Mouse (Mus musculus) olfactory bulb, adult 2 months (tissue): ENCODE measurements around the gene Pla2g4a. TPM values are rescaled to one million over a fixed set of nuclear protein-coding genes. Genes with fewer than 3 reads are reported as not detected.

ENCODE experiments used
- H3K27ac ChIP-seq: fragments of 200-500 bp; 2 replicates; pipeline ENCODE4 v1.5.1; 2012; ENCODE audit warnings: low read depth, low read length; ENCODE audit not compliant: insufficient read depth
- H3K4me1 ChIP-seq: fragments of 200-500 bp; 2 replicates; pipeline ENCODE4 v1.6.1; 2012; ENCODE audit warnings: low read length; ENCODE audit not compliant: control insufficient read depth, insufficient read depth
- H3K4me3 ChIP-seq: fragments of 200-500 bp; 2 replicates; pipeline ENCODE4 v1.5.1; 2012; ENCODE audit warnings: mild to moderate bottlenecking, low read depth, low read length, moderate library complexity; ENCODE audit not compliant: insufficient read depth
- CTCF ChIP-seq: fragments of 200-500 bp; IDR thresholded peaks from 2 replicates; pipeline ENCODE4 v1.5.1; 2012; ENCODE audit warnings: low read depth, mild to moderate bottlenecking, low read length, moderate library complexity; ENCODE audit not compliant: insufficient read depth
- POLR2A ChIP-seq: fragments of 200-500 bp; IDR thresholded peaks from 2 replicates; pipeline ENCODE4 v1.6.1; 2012; ENCODE audit warnings: mild to moderate bottlenecking, low read depth, low read length, moderate library complexity; ENCODE audit not compliant: insufficient read depth
- WGBS: fragments of 180-500 bp; shearing (Covaris S2); methylation state at CpG from one replicate; pipeline ENCODE4 v1.1.7; 2018; 5-methylcytosine and 5-hydroxymethylcytosine counted together
- polyA plus RNA-seq: library from polyadenylated mRNA; stranded (reverse); fragments of >200 nt; gene quantifications from 2 replicates; pipeline ENCODE4 v1.2.4, GENCODE M21; 2012; ENCODE audit warnings: low replicate concordance; ENCODE audit not compliant: missing spikeins, insufficient read depth, insufficient read length

Pla2g4a gene
- polyA plus RNA-seq, 1 experiment: not detected

DNA sequence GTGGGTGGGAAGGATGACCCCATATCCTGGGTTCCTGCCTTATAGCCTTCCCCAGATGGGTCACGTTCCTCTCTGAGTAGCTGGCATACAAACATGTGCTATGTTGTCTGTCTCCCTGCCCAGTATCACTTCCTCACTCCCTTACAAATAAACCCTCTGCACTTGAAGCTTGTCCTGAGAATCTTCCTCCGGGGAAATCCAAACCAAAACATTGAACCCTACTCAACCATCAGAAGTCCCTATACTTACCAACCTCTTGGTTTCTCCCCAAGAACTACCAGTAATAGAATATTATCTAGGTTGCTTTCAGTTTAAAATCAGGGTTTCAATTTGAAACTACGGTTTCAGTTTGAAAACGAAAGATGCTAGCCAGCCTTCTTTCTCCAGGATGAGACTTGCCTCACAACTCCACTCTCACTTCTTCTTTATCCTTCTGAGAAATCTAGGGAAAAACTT lies 120.1 kb downstream of the Pla2g4a start:
- TF ChIP-seq CTCF: no peak
- TF ChIP-seq POLR2A: no peak
- Histone ChIP-seq H3K27ac (no peak overlapping the region), H3K4me1 (no peaks in the 10 kb centered on the region), H3K4me3 (no peak overlapping the region)
- WGBS: 93% methylated on average over 4 of the region's 4 CpGs

GRCm38 (mm10) chr1:149840312-149840930 lies 120.7 kb downstream of the Pla2g4a start:
- no peak overlapping the region for H3K27ac ChIP-seq
- H3K4me3 ChIP-seq: no peak overlapping the region
- WGBS: 93% methylated on average over 3 of the region's 3 CpGs
- no peaks in the 10 kb centered on the region for H3K4me1 ChIP-seq
- no peak for TF ChIP-seq POLR2A
- no peak for TF ChIP-seq CTCF

DNA sequence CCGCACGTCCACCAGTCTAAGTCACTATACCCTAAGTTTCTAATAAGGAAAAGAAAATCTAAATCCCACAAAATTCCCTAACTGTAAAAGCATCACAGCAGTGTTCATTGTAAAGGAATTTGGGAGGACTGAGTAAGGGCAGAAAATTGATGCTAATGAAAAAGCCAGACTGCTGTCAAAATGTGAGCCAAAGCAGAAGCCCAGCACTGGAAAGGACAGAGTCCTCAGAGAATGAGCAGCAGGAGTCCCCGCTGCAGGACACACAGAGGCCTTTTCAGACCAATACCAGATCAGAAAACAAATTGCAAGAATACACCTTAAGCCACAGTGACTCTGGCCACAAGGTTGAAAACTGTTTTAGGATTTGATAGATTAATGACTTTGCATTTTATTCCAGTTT lies 124.6 kb downstream of the Pla2g4a start:
- 81% methylated on average over 3 of the region's 3 CpGs for WGBS
- Histone ChIP-seq H3K27ac (no peak overlapping the region), H3K4me3 (no peak overlapping the region), H3K4me1 (no peaks in the 10 kb centered on the region)
- no peak for TF ChIP-seq POLR2A
- no peak for TF ChIP-seq CTCF

DNA sequence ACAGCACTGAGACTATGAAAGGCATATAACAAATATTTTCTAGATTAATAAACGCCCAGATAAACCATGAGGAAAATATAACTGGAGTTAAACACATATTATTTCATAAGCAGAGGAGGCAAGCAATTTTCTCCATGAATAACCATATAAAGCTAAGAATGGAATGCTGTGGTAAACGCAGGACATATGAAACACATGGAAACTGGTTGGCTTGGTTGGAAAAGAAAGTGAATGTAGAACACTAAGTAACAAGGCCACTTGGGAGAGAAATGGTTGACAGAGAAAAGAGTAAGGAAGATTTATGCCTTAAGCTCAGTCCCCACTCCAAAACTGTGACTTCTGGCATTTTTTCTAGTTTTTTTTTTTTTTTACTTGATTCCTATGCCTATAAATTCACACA lies 127.2 kb downstream of the Pla2g4a start:
- TF ChIP-seq POLR2A (no peak), CTCF (no peak)
- Histone ChIP-seq H3K4me1 (no peaks in the 10 kb centered on the region), H3K4me3 (no peak overlapping the region), H3K27ac (no peak overlapping the region)
- 93% methylated on average over 2 of the region's 2 CpGs for WGBS

DNA sequence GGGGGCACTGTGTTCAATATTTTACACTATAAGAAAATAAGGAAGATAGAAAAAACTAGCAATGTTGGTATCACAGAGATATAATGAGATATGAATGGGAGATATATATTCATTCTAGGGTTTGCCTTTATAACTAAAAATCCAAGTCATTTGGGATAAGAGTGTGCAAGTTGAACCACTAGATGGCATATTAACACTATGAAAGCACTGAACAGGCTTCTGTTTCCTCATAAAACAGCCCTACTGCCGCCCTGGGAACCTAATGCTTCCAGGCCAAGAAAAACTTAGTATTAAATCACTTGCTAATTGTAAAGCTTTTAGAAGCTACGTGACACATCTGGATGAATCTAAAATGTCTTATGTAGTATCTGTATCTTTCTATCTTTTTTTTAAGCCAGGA lies 128.1 kb downstream of the Pla2g4a start:
- WGBS: 11% methylated on average over 2 of the region's 2 CpGs
- Histone ChIP-seq H3K27ac (no peak overlapping the region), H3K4me1 (no peaks in the 10 kb centered on the region), H3K4me3 (no peak overlapping the region)
- no peak for TF ChIP-seq POLR2A
- TF ChIP-seq CTCF: no peak

DNA sequence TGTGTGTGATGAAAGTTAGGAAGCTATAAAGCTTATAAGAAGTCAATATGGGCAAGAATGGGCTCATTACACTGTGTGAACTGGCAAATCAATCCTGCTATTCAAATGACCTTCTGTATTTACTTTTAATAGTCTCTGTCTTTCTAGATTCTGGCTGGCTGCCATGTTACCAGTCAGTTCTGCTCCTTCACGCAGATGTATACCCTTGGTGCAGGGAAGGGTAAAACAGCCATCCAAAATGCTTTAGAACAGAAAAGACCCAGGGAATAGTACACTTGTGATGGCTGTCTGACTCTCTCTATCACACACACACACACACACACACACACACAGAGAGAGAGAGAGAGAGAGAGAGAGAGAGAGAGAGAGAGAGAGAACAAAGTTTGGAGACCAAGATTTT lies 128.6 kb downstream of the Pla2g4a start:
- Histone ChIP-seq H3K4me1 (no peaks in the 10 kb centered on the region), H3K4me3 (no peak overlapping the region), H3K27ac (no peak overlapping the region)
- WGBS: 58% methylated on average over 1 of the region's 1 CpGs
- no peak for TF ChIP-seq POLR2A
- TF ChIP-seq CTCF: no peak

- Histone ChIP-seq H3K4me3 (no peak overlapping the region), H3K27ac (no peak overlapping the region), H3K4me1 (no peaks in the 10 kb centered on the region)
- no peak for TF ChIP-seq CTCF
- TF ChIP-seq POLR2A: no peak
- WGBS: 94% methylated on average over 1 of the region's 1 CpGs
Measured at GRCm38 (mm10) chr1:149831100-149831499, 130.0 kb downstream of the Pla2g4a start.

DNA sequence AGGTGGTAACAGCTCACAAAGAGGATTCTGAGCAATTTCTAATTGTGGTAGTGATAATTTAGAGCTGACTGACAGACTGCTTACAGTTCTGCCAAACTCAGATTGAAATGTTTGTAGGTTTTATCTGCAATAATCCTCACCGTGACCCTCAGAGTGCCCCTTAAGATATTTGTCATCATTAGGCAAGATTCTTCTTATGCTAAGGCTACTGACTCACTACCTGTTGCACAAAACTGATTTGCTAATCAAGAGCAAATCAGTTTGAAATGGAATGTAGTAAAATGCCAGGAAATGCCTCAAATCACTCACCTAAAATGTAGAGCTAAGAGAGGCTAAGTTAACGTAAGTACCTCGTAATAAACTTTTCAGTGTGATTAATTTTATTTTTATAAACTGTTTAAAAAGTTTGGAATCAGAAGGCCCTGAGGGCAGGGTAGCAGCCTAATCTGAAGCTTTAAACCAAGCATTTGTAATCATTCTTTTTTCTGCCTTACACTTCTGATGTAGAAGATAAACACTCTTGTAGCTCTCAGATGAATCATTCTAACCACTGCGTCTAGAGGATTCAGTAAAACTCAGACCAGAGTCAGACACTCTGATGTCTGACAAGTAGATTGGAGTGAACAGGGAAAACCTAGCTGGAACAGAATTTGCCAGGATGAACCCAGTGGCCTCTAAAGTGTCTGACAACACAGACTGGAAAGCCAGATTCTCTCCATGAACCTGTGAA lies 147.3 kb downstream of the Pla2g4a start:
- TF ChIP-seq POLR2A (no peak), CTCF (no peak)
- 87% methylated on average over 4 of the region's 4 CpGs for WGBS
- no peak overlapping the region for H3K4me3 ChIP-seq
- H3K4me1 ChIP-seq: no peaks in the 10 kb centered on the region
- no peak overlapping the region for H3K27ac ChIP-seq

- no peaks in the 10 kb centered on the region for H3K4me1 ChIP-seq
- WGBS: 49% methylated on average over 1 of the region's 1 CpGs
- no peak overlapping the region for H3K4me3 ChIP-seq
- H3K27ac ChIP-seq: no peak overlapping the region
- TF ChIP-seq POLR2A (no peak), CTCF (no peak)
Measured at GRCm38 (mm10) chr1:149809527-149809926, 151.6 kb downstream of the Pla2g4a start.

Other genes starting within 250 kb of the Pla2g4a start
- gene Ptgs2, start 138.7 kb upstream of the Pla2g4a start, polyA plus RNA-seq: not detected in 2 replicates